Mouse (Mus musculus) heart, postnatal 0 days (tissue): Measurements from ENCODE around the gene Sectm1b. TPM values are rescaled to one million over a fixed set of nuclear protein-coding genes. Genes with fewer than 3 reads are reported as not detected.

Experiments
- ATAC-seq: fragments of 200-750 bp; cut with Nextera tagmentation; 2 replicates; pipeline ENCODE4 v1.8.0; 2017; ENCODE audit warnings: low read depth, moderate number of reproducible peaks, moderate library complexity; ENCODE audit not compliant: insufficient read depth
- DNase-seq: peaks from one replicate; pipeline ENCODE4 v3.0.0-alpha.2; 2016; ENCODE audit warnings: low spot score
- H3K27ac ChIP-seq: fragments of 300-500 bp; sonication (generic); 2 replicates; pipeline ENCODE4 v1.5.1; 2014; ENCODE audit warnings: low read depth, mild to moderate bottlenecking
- H3K27me3 ChIP-seq: fragments of 300-500 bp; sonication (generic); 2 replicates; pipeline ENCODE4 v1.6.1; 2014; ENCODE audit warnings: low read length, mixed read lengths; ENCODE audit not compliant: control insufficient read depth, insufficient read depth
- H3K36me3 ChIP-seq: fragments of 300-500 bp; sonication (generic); replicated peaks from 2 replicates; pipeline ENCODE4 v1.6.1; 2014; ENCODE audit warnings: low read length, mixed read lengths; ENCODE audit not compliant: control insufficient read depth, insufficient read depth
- H3K4me1 ChIP-seq: fragments of 300-500 bp; sonication (generic); 2 replicates; pipeline ENCODE4 v1.6.1; 2014; ENCODE audit warnings: antibody characterized with exemption; ENCODE audit not compliant: control insufficient read depth, insufficient read depth
- H3K4me2 ChIP-seq: fragments of 300-500 bp; sonication (generic); 2 replicates; pipeline ENCODE4 v1.6.1; 2014; ENCODE audit warnings: low read depth, mild to moderate bottlenecking, low read length, moderate library complexity
- H3K4me3 ChIP-seq: fragments of 300-500 bp; sonication (generic); 2 replicates; pipeline ENCODE4 v1.5.1; 2014; ENCODE audit warnings: low read depth, low read length
- H3K9ac ChIP-seq: fragments of 300-500 bp; sonication (generic); replicated peaks from 2 replicates; pipeline ENCODE4 v1.6.1; 2014; ENCODE audit warnings: low read depth, low read length, mixed read lengths
- H3K9me3 ChIP-seq: fragments of 300-500 bp; sonication (generic); replicated peaks from 2 replicates; pipeline ENCODE4 v1.6.1; 2016; ENCODE audit warnings: low read length; ENCODE audit not compliant: control insufficient read depth
- CTCF ChIP-seq: IDR thresholded peaks from 2 replicates; pipeline ENCODE4 v1.5.1; 2016; ENCODE audit warnings: antibody characterized with exemption, control low read depth, low read depth
- EP300 ChIP-seq: IDR thresholded peaks from 2 replicates; pipeline ENCODE4 v1.6.1; 2016; ENCODE audit warnings: antibody characterized with exemption, low read depth
- WGBS: fragments of 180-500 bp; shearing (Covaris S2); extraction: QIAGEN DNeasy Blood & Tissue Kit; methylation state at CpG from one replicate; pipeline ENCODE4 v1.1.7; 2014; 5-methylcytosine and 5-hydroxymethylcytosine counted together
- polyA plus RNA-seq: library from polyadenylated mRNA; unstranded; fragments of >200 nt; fragmentation: Nextera tagmentation; extraction: Ambion mirVana; gene quantifications from 2 replicates; pipeline ENCODE4 v1.2.1, GENCODE M21; 2015
- total RNA-seq: library from RNA; depleted of rRNA; stranded (reverse); fragments of >200 nt; gene quantifications from 2 replicates; pipeline ENCODE4 v1.2.3, GENCODE M21; 2014; ENCODE audit warnings: low replicate concordance

The Sectm1b gene
- total and polyA plus RNA-seq, 2 experiments from 2014 or later = 0.10 TPM; not detected in 1

- no peak overlapping the region for H3K9ac ChIP-seq
- no peak overlapping the region for H3K27ac ChIP-seq
- no peaks in the 10 kb centered on the region for H3K9me3 ChIP-seq
- H3K27me3 ChIP-seq = 0 out of 2 replicates have a peak, but pooled peaks cover 4% of the 10 kb centered on the region
- TF ChIP-seq EP300 = no peak
- no peak for TF ChIP-seq CTCF
- DNase-seq = no peak
- WGBS = 84% methylated on average over 11 of the region's 11 CpGs
- H3K4me3 ChIP-seq = no peak overlapping the region
- H3K4me2 ChIP-seq = no peak overlapping the region
- H3K4me1 ChIP-seq = no peaks in the 10 kb centered on the region
- ATAC-seq = no peak
- H3K36me3 ChIP-seq = no peaks in the 10 kb centered on the region
Observed at GRCm38 (mm10) chr11:121038366-121039240, 24.8 kb downstream of the Sectm1b start.

DNA sequence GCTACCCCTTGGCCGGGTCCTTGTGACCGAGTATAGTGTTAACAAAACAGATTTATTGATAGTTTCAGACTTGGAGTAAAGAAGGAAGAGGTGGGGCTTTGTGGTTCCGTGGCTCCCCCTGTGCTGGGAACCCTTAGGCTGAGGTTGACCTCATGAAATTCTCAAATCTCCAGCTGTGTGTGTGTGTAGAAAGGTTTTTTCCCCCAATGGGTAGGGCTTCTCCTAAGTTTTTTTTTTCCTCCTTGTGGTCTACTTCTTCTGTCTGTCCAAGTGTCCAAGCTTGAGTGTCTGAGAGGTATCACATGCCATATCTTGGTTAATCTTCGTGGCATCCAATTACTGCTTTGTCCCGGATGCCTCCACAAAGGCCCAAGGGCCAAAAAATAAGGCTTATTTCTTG lies 30.3 kb downstream of the Sectm1b start:
- DNase-seq = no peak
- H3K9ac ChIP-seq = no peak overlapping the region
- TF ChIP-seq CTCF (no peak), EP300 (no peak)
- ATAC-seq = no peak
- H3K36me3 ChIP-seq = no peaks in the 10 kb centered on the region
- H3K27ac ChIP-seq = no peak overlapping the region
- H3K9me3 ChIP-seq = no peaks in the 10 kb centered on the region
- no peak overlapping the region for H3K4me2 ChIP-seq
- WGBS = 76% methylated on average over 5 of the region's 5 CpGs
- 0 out of 2 replicates have a peak, but pooled peaks cover 4% of the 10 kb centered on the region for H3K27me3 ChIP-seq
- H3K4me3 ChIP-seq = no peak overlapping the region
- H3K4me1 ChIP-seq = no peaks in the 10 kb centered on the region

- 74% methylated on average over 7 of the region's 7 CpGs for WGBS
- no peak for ATAC-seq
- H3K36me3 ChIP-seq = no peaks in the 10 kb centered on the region
- no peaks in the 10 kb centered on the region for H3K27me3 ChIP-seq
- no peak for DNase-seq
- no peak overlapping the region for H3K9ac ChIP-seq
- H3K4me1 ChIP-seq = no peaks in the 10 kb centered on the region
- no peak overlapping the region for H3K4me2 ChIP-seq
- no peak overlapping the region for H3K27ac ChIP-seq
- TF ChIP-seq CTCF = no peak
- no peak for TF ChIP-seq EP300
- no peaks in the 10 kb centered on the region for H3K9me3 ChIP-seq
- no peak overlapping the region for H3K4me3 ChIP-seq
Observed at GRCm38 (mm10) chr11:121027259-121027658, 36.1 kb downstream of the Sectm1b start.

- 36% methylated on average over 6 of the region's 6 CpGs for WGBS
Observed at GRCm38 (mm10) chr11:121024163-121024562, 39.2 kb downstream of the Sectm1b start.

GRCm38 (mm10) chr11:121019501-121019900 lies 43.9 kb downstream of the Sectm1b start:
- ATAC-seq (no peak), DNase-seq (no peak)
- Histone ChIP-seq H3K4me1 (no peaks in the 10 kb centered on the region), H3K9ac (no peak overlapping the region), H3K27me3 (no peaks in the 10 kb centered on the region), H3K4me3 (no peak overlapping the region), H3K27ac (no peak overlapping the region), H3K4me2 (no peak overlapping the region), H3K9me3 (no peaks in the 10 kb centered on the region), H3K36me3 (no peaks in the 10 kb centered on the region)
- WGBS = 77% methylated on average over 5 of the region's 5 CpGs
- no peak for TF ChIP-seq EP300
- TF ChIP-seq CTCF = no peak

More at GRCm38 (mm10) chr11:121024163-121024562, 39.2 kb downstream of the Sectm1b start:
- no peaks in the 10 kb centered on the region for H3K27me3 ChIP-seq
- DNase-seq (no peak), ATAC-seq (no peak)
- TF ChIP-seq CTCF (no peak), EP300 (no peak)
- H3K9me3 ChIP-seq = no peaks in the 10 kb centered on the region
- H3K27ac ChIP-seq = no peak overlapping the region
- no peaks in the 10 kb centered on the region for H3K4me1 ChIP-seq
- H3K36me3 ChIP-seq = no peaks in the 10 kb centered on the region
- no peak overlapping the region for H3K9ac ChIP-seq
- H3K4me3 ChIP-seq = no peak overlapping the region
- no peak overlapping the region for H3K4me2 ChIP-seq

DNA sequence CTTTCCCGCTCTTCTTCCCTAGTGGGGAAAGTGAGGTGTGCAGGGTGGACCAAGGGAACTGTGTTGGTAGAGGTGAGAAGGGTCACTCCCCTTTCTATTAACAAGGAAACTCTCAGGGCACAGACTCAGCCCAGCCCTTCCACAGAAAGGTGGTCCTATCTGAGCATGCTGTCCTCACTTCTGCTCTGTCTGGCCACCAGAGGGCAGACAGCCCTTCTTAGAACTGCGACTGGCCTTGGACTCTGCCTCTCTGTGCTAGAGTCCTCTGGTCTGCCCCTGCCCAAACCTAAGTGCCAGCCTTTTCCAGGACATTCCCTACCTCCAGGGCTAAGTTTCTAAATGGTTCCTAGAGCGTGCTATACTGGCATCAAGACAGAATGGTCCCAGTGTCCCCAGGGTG lies 45.7 kb downstream of the Sectm1b start:
- Histone ChIP-seq H3K4me3 (no peak overlapping the region), H3K4me1 (no peaks in the 10 kb centered on the region), H3K27ac (no peak overlapping the region), H3K36me3 (no peaks in the 10 kb centered on the region), H3K9me3 (no peaks in the 10 kb centered on the region), H3K4me2 (no peak overlapping the region), H3K9ac (no peak overlapping the region), H3K27me3 (no peaks in the 10 kb centered on the region)
- DNase-seq (peak; percentile 75), ATAC-seq (peak; percentile 73)
- TF ChIP-seq EP300 (no peak), CTCF (peak; percentile 91)
- 31% methylated on average over 3 of the region's 3 CpGs for WGBS
